Mouse (Mus musculus) liver, adult 2 months (tissue): Measurements from ENCODE around the gene Akap8. TPM values are rescaled to one million over a fixed set of nuclear protein-coding genes. Genes with fewer than 3 reads are reported as not detected.

Experiments used
- DNase-seq: peaks from one replicate; pipeline ENCODE4 v3.0.0-alpha.2; 2011; ENCODE audit warnings: low read depth, low spot score; ENCODE audit errors: extremely low read depth
- H3K27ac ChIP-seq: fragments of 200-500 bp; replicated peaks from 2 replicates; pipeline ENCODE4 v1.5.1; 2012; ENCODE audit warnings: low read depth, mild to moderate bottlenecking, control low read depth, inconsistent platforms, low read length; ENCODE audit not compliant: insufficient read depth
- H3K27me3 ChIP-seq: fragments of 200-500 bp; 2 replicates; pipeline ENCODE4 v1.6.1; 2012; ENCODE audit warnings: mild to moderate bottlenecking, moderate library complexity, low read length, inconsistent platforms; ENCODE audit not compliant: control insufficient read depth, insufficient read depth
- H3K36me3 ChIP-seq: fragments of 200-500 bp; 2 replicates; pipeline ENCODE4 v1.6.1; 2012; ENCODE audit warnings: low read length, inconsistent platforms; ENCODE audit not compliant: control insufficient read depth, insufficient read depth
- H3K4me1 ChIP-seq: fragments of 200-500 bp; 2 replicates; pipeline ENCODE4 v1.6.1; 2011; ENCODE audit warnings: low read length; ENCODE audit not compliant: control insufficient read depth, insufficient read depth
- H3K4me3 ChIP-seq: fragments of 200-500 bp; 2 replicates; pipeline ENCODE4 v1.5.1; 2011; ENCODE audit warnings: low read depth, mild to moderate bottlenecking, control low read depth, low read length, moderate library complexity; ENCODE audit not compliant: insufficient read depth
- H3K79me2 ChIP-seq: fragments of 200-500 bp; 2 replicates; pipeline ENCODE4 v1.6.1; 2012; ENCODE audit warnings: inconsistent platforms, mild to moderate bottlenecking, low read length, moderate library complexity; ENCODE audit not compliant: control insufficient read depth, insufficient read depth
- H3K9ac ChIP-seq: fragments of 200-500 bp; 2 replicates; pipeline ENCODE4 v1.6.1; 2012; ENCODE audit warnings: low read depth, mild to moderate bottlenecking, control low read depth, inconsistent platforms, low read length
- CTCF ChIP-seq: fragments of 200-500 bp; IDR thresholded peaks from 2 replicates; pipeline ENCODE4 v1.5.1; 2011; ENCODE audit warnings: low read depth, low read length, control low read depth
- POLR2A ChIP-seq: fragments of 200-500 bp; IDR thresholded peaks from 2 replicates; pipeline ENCODE4 v1.6.1; 2011; ENCODE audit warnings: low read length, control low read depth; ENCODE audit not compliant: insufficient read depth; ENCODE audit errors: extremely low read depth
- WGBS: fragments of 180-500 bp; shearing (Covaris S2); methylation state at CpG from one replicate; pipeline ENCODE4 v1.1.7; 2018; 5-methylcytosine and 5-hydroxymethylcytosine counted together
- polyA plus RNA-seq: library from polyadenylated mRNA; depleted of rRNA; stranded (reverse); fragments of >200 nt; gene quantifications from 2 replicates; pipeline ENCODE4 v1.2.3, GENCODE M21; 2012
- total RNA-seq: library from RNA; depleted of rRNA; stranded (reverse); fragments of >200 nt; gene quantifications from 2 replicates; pipeline ENCODE4 v1.2.3, GENCODE M21; 2014

Gene Akap8
- total and polyA plus RNA-seq, 2 experiments: 31.6 to 47.9 TPM

- no peak for DNase-seq
- TF ChIP-seq CTCF (no peak), POLR2A (no peak)
- peak overlapping the region; percentile 99; the same call in 1 of the 2 replicates for H3K9ac ChIP-seq
- 36% methylated on average over 6 of the region's 6 CpGs for WGBS
- H3K27ac ChIP-seq: peak overlapping the region; percentile 66
- H3K4me3 ChIP-seq: peak overlapping the region; percentile 92
- H3K4me1 ChIP-seq: peaks cover 11% of the 10 kb centered on the region
- no peaks in the 10 kb centered on the region for H3K36me3 ChIP-seq
- no peaks in the 10 kb centered on the region for H3K27me3 ChIP-seq
- peaks cover 18% of the 10 kb centered on the region; the same call in 1 of the 2 replicates for H3K79me2 ChIP-seq
Observed at GRCm38 (mm10) chr17:32285138-32285670, 35.8 kb downstream of the Akap8 start.

- under 1% methylated on average over 100 of the region's 100 CpGs for WGBS
- Histone ChIP-seq H3K36me3 (no peaks in the 10 kb centered on the region), H3K27me3 (no peaks in the 10 kb centered on the region), H3K9ac (peak within 1 kb of the TSS; percentile 99), H3K4me1 (peaks cover 15% of the 10 kb centered on the region), H3K27ac (peak within 1 kb of the TSS; percentile 93), H3K79me2 (peaks cover 23% of the 10 kb centered on the region), H3K4me3 (peak within 1 kb of the TSS; percentile 92)
- TF ChIP-seq CTCF (no peak), POLR2A (peak; percentile 57)
- DNase-seq: peak; percentile 63
Observed at GRCm38 (mm10) chr17:32284262-32285137, 36.5 kb downstream of the Akap8 start, which contains the start of gene Brd4. Brd4 (minus strand) TSS chr17:32284722.

GRCm38 (mm10) chr17:32283771-32284221 lies 37.2 kb downstream of the Akap8 start:
- peak overlapping the region; percentile 99 for H3K9ac ChIP-seq
- DNase-seq: peak; percentile 53
- TF ChIP-seq CTCF (no peak), POLR2A (0 out of 2 replicates have a peak, but pooled peaks have one; percentile 45)
- H3K79me2 ChIP-seq: peaks cover 27% of the 10 kb centered on the region
- H3K27ac ChIP-seq: peak overlapping the region; percentile 93
- H3K36me3 ChIP-seq: no peaks in the 10 kb centered on the region
- H3K4me1 ChIP-seq: peaks cover 17% of the 10 kb centered on the region
- H3K4me3 ChIP-seq: peak overlapping the region; percentile 92
- under 1% methylated on average over 30 of the region's 41 CpGs for WGBS
- no peaks in the 10 kb centered on the region for H3K27me3 ChIP-seq

GRCm38 (mm10) chr17:32283341-32283740 lies 37.7 kb downstream of the Akap8 start:
- peaks cover 18% of the 10 kb centered on the region for H3K4me1 ChIP-seq
- 1% methylated on average over 7 of the region's 7 CpGs for WGBS
- H3K27ac ChIP-seq: peak overlapping the region; percentile 81
- H3K27me3 ChIP-seq: no peaks in the 10 kb centered on the region
- no peak for TF ChIP-seq CTCF
- no peak for TF ChIP-seq POLR2A
- H3K9ac ChIP-seq: peak overlapping the region; percentile 99
- DNase-seq: peak; percentile 67
- no peaks in the 10 kb centered on the region for H3K36me3 ChIP-seq
- H3K4me3 ChIP-seq: peak overlapping the region; percentile 92
- peaks cover 27% of the 10 kb centered on the region for H3K79me2 ChIP-seq

GRCm38 (mm10) chr17:32281611-32282310 lies 39.3 kb downstream of the Akap8 start:
- Histone ChIP-seq H3K27ac (peak overlapping the region; percentile 59), H3K4me1 (peaks cover 21% of the 10 kb centered on the region), H3K36me3 (no peaks in the 10 kb centered on the region), H3K27me3 (no peaks in the 10 kb centered on the region), H3K4me3 (peak overlapping the region; percentile 18), H3K79me2 (peaks cover 29% of the 10 kb centered on the region), H3K9ac (peak overlapping the region; percentile 23)
- TF ChIP-seq POLR2A (no peak), CTCF (no peak)
- 9% methylated on average over 4 of the region's 4 CpGs for WGBS
- DNase-seq: peak; percentile 89
